Mouse (Mus musculus): ENCODE measurements around the gene Nol6. TPM values are rescaled to one million over a fixed set of nuclear protein-coding genes. Genes with fewer than 3 reads are reported as not detected.

Nol6 gene
- 10 to 100 TPM; 14.6 to 29.2 TPM for polyA plus RNA-seq (2017; shearing (Covaris generic))

DNA sequence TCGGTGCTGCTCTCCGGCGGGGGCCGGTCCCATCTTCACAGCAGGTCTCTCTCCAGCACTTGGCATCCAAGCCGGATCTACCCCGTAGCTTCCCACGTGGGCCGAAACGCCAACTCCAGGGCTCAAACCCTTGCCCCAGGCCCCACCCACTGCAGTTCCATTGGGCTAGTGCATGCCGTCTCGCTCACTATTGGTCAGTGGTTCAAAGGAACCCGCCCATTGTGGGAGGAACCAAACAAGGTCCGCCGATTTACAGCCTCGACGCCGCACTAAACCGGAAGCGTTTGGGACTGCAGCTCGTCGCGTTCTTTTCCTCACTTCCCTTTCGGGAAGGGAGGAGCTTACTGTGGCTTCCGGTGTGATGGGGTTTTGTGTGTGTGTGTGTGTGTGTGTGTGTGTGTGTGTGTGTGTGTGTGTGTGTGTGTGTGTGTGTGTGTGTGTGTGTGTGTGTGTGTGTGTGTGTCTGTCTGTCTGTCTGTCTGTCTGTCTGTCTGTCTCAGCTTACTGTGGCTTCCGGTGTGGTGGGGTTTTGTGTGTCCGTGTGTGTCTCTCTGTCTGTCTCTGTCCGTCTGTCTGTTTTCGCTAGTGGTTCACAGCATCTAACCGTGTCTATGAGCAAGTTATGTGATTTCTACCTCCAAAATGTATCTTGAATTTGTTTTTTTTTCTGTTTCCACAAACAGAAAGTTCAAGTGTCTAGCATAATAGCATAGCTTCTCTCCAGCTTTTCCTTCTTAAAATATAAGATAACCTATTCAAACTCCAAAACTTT is at the start of gene Nol6:
Gene Nol6 (minus strand): TSS at position 276 of the 772 bp plus-strand sequence.
- ATAC-seq, result peak; percentile 100

DNA sequence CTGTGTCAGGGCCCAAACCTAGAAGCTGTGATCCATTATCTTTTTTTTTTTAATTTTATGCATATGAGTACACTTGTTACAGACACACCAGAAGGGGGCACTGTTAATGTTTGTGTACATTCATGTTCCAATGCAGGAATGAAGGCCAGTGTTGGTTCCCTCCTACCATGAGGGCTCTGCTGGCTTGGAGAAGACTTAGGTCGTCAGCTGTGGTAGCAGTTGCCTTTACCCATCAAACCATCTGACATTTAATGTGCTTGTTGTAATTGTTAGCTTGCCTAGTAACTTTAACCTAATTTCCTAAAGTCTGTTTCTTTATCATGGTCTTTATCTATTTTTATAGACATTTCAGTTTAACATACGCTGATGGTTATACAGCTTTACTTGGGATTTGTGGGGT is 46.7 kb upstream of the Nol6 start:
- no peak for ATAC-seq

DNA sequence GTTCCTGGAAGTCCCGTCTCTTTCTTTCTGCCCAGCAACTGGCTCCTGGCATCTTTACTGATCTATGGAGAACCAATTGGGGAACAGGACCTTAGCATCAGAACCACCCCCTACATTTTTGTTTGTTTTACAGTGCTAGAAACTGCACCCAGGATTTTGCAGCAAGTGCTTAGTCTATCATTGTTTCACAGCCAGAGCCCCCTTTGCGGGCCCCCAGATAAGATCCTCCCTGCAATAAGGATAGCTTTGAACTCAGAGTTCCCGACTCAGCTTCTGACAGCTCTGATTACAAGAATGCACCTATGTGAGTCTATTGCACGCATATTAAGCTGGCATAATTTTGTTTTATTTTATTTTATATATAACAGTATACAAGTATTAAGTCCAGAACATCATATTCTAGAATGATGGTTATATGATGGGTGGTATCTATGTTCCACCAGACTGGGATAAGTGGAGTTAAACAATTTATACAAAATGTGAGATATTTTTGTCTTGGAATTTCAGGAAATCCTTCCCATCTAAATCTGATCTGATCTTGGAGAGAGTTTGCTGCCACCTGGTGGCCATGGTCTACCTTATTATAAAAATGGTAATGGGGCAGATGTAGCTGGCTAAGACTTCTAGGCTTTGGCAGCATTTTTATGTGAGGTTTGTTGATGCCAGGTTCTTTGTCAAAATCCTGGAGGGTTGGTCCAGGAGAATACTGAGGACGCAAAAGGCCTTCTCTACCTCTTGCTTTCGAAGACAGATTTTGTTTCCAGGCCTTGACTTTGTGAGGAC is 41.6 kb upstream of the Nol6 start:
- no peak for ATAC-seq

DNA sequence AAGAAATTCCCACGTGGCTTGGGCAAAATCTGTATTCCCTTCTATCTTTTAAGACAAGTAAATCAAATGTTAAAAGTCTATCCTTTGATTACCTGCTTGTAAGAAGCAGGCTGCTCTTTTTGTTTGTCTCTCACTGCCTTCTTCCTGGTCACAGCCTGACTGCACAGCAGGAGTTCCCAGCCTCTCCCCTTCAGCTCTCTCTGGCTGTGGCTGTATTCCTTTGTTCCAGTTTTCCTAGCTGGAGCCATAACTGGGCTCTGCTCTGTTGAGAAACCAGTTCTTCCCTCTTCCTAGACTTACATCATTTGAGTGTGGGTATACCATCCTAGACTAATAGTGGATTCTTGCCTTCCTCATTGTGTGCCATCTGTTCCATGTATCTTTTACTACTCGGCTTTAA is 40.7 kb upstream of the Nol6 start:
- no peak for ATAC-seq

DNA sequence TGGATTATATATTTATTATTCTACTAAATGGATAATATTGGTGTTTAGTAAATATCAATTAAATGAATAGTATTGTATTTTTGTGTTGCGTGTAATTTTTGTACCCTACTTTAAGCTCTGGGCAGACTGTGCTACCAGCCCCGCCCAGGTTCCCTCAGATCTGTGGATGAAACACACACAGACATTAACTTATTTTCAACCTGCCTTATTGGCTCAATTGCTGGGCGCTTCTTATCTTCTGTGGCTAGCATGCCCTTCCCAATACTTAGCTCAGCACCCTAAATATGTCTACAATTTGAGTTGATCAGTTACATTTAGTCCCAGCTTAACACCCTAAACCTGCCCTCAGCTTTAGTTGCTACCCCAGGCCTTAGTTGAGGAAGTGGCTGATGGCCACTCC is 37.0 kb upstream of the Nol6 start:
- no peak for ATAC-seq

DNA sequence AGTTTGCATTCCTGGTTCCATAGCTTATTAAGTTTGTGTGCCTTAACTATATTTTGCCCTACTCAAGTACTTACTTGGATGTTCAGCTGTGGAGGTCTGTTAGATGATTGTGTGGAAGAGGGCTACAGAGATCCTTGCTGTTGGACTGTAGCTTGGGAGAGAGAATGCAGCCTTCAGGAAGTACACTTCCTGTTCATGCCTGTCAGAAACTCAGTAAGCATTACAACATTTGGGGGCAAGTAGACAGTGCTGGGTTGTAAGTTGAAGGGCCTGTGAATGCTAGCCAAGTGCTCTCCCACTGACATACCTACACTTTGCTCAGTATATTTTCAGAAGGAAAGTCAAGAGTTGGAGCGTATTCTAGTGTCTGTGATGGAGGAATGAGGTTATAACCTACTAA is 34.0 kb upstream of the Nol6 start:
- ATAC-seq, result no peak

DNA sequence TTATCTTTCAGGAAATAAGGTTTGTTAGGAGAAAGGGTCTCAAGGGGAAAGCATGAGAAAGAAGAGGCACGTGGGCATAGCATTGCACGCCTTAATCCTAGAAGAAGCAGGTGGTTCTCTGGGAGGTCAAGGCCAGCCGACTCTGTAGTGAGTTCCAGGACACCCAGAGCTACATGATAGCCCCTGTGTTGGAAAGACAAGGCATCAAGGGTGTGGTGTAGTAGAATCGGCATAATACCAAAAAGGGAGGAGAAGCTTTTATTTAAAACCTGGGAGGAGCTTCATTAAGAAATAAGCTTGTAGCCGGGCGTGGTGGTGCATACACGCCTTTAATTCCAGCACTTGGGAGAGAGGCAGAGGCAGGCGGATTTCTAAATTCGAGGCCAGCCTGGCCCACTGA is 32.7 kb upstream of the Nol6 start:
- no peak for ATAC-seq

DNA sequence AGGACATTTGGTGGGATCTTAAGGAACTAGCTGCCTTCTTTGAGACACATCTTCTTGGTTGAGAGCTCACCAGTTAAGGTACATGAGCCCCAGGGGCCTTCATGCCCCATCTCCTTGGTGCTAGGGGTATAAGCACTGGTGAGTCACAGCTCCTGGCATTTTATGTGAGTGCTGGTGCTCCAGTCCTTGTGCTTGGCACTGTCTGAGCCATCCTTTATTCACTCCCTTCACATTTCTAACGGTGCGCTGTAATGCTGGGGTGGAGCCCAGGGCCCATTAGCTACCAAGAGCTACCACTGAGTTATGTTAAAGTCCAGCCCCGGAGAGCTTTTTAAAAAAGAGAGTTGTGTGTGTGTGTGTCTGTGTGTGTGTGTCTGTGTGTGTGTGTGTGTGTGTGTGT is 28.9 kb upstream of the Nol6 start:
- no peak for ATAC-seq

DNA sequence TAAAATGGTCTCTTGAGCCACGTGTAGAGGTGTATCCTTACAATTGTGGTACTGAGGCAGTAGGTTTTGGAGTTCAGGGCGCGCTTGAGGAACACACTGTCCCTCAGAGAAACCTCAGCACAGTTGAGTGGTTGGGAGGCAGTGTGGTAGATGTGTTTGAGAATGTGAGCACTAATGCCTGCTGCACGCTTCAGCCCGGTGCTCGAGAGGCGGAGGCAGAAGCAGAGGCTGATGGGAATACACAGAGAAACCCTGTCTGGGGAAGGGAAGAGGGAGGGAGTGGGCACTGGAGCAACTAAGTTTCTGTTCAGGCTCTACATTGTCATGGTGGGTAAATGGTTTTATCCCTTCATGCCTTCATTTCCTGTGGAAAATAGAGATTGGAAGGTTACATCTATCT is 26.9 kb upstream of the Nol6 start:
- ATAC-seq, result no peak

DNA sequence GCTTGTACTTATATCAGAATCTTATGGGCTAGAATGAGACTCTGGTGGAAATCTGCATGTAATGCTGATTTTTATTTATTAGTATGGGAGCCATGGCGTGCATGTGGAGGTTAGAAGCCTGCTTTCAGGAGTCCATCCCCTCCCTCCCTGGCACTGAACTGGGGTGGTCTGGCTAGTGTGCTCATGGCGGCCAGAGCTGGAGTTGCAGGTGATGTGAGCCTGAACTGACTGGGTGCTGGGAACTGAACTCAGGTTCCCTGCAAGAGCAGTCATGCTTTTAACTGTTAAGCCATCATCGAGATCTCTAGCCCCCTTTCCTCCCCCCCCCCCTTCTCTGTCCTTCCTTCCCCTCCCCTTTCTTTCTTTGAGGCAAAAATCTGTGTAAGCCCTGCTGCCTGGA is 25.6 kb upstream of the Nol6 start:
- no peak for ATAC-seq

DNA sequence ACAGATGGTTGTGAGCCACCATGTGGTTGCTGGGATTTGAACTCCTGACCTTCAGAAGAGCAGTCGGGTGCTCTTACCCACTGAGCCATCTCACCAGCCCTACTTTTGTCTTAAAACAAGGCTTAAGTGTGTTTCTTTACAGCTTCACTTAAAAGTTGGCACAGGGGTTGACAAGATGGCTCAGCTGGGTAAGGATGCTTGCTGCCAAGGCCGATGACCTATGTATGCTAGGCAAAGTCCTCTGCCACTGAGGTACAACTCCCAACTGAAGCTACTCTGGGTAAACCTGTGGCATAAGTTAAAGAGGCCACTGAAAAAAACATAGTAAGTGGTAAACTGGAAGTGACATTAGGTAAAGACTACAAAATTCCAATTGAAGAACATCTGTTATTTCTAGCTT is 18.3 kb upstream of the Nol6 start:
- no peak for ATAC-seq

DNA sequence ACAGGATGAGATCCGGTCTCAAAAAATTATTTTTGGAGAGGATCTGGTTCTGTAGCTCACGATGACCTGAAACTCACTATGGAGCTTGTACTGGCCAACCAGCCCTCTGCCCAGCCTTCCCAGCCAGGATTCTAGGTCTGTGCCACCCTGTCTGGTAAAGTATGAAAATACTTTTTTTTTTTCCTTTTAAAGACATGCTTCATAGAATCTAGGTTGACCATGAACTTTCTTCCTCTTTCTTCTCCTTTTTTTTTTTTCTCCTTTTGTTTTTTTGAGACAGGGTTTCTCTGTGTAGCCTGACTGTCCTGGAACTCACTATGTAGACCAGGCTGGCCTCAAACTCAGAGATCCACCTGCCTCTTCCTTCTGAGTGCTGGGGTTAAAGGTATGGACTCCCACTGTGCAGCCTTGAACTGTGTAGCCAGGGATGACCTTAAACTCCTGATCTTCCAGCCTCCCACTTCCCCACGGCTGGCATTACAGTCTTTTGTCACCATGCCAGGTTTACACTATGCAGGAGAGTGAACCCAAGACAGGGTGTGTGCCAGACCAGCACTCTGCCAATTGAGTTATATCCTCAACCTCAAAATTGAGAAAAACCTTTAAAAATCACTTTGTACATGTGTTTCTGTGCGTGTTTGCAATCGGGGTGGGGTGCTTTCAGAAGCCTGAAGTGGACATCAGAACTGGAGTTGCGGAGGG is 16.1 kb upstream of the Nol6 start:
- ATAC-seq, result no peak

DNA sequence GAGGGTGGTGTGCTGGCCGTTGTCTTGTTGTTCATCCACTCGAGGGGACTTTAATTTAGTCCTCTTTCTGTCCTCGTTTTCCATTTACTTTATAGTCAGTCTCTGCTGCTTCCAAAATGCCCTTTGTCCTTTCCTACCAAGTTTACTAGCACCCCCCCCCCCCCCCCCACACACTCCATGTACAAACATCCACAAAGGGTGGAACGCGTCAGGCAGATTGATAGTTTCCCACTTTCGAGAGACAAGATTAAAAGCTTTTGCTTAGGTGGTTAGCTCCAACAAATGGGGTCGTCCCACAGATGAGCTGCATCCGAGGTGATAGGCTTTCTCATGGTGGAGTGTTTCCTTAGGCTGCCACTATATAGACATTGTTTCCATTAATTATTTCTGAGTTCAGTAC is 12.6 kb upstream of the Nol6 start:
- ATAC-seq, result no peak

DNA sequence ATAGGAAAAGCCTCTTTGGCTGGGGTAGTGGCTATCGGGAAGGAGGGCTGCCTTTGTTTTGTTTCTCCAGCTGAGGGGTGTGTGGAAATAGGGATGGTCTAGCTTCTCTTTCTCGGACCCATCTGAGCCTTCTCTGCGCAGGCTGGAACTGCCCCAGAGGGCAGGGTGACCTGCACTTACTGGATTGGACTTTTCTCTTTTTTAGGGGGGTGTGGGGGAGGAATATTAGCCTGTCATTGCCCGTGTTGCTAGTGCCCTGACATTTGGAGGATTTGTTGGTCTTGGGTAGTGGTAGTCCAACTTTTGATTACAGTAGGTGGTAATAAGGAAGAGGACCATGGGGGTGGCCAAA is 12.2 kb upstream of the Nol6 start:
- ATAC-seq, result no peak

DNA sequence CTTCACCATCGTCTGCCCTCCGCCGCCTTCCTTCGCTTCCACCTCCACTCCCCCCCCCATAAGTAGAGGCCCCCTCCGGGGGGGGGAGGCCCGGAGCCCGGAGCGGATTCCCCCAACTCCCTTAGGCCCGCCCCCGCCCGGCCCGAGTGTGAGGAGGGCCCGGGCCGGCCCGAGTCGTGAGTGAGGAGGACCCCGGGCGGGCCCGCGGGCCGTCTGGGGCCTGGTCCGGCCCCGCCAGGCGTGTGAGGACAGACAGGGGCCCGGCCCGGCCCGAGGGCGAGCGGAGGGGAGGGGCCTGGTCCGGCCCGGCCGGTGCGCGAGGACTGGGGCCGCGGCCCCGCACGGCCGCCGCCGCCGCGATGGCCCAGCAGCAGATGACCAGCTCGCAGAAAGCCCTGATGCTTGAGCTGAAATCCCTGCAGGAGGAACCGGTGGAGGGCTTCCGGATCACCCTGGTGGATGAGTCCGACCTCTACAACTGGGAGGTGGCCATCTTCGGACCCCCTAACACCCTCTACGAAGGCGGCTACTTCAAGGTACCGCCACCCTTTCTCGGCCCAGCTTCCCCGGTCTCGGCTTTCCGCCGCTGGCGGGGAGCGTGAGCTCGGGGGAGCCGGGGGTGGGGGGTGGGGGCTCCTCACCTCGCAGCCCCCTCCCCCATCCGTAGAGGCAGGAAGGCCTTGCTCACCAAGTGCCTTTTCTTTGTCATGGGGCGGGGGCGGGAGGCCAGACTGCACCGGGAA is 11.6 kb upstream of the Nol6 start, which contains the start of gene Ube2r2:
Gene Ube2r2 (plus strand): TSS at position 33 of the 743 bp plus-strand sequence.
- peak; percentile 44 for ATAC-seq

DNA sequence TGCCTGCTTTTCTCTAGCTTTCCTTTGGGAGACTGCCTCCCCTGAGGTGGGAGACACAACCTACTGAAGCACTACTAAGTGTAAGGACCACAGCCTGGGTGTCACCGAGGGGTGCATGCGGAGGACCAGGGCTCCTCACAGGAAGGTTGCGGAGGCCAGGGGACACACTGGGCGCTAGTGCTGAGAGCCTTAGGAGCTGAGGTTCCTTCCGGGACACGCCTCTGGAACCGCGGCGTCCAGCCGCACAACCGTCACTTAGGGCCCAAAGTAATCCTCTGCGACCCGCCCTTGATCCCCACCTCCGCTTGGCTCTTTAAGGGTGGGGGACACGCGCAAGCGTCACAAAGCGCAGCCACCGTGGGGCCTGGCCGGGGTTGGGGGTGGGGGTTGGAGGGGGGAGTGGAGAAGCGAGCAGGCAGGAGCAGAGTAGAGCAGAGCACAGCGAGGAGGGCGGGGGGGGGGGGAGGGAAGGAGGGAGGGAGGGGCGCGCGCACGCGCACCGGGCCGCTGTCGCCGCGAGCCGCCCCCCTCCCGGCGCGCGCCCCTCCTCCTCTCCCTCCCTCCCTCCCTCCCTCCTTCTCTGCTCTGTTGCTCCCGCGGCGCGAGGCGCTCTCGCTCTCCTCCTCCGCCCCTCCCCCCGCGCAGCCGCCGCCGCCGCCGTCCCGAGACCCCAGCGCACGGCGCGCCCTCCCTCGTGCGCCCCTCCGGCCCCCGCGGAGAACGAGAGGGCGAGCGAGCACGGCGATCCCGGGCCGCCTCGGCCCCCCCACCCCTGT is 10.9 kb upstream of the Nol6 start:
- peak; percentile 62 for ATAC-seq

DNA sequence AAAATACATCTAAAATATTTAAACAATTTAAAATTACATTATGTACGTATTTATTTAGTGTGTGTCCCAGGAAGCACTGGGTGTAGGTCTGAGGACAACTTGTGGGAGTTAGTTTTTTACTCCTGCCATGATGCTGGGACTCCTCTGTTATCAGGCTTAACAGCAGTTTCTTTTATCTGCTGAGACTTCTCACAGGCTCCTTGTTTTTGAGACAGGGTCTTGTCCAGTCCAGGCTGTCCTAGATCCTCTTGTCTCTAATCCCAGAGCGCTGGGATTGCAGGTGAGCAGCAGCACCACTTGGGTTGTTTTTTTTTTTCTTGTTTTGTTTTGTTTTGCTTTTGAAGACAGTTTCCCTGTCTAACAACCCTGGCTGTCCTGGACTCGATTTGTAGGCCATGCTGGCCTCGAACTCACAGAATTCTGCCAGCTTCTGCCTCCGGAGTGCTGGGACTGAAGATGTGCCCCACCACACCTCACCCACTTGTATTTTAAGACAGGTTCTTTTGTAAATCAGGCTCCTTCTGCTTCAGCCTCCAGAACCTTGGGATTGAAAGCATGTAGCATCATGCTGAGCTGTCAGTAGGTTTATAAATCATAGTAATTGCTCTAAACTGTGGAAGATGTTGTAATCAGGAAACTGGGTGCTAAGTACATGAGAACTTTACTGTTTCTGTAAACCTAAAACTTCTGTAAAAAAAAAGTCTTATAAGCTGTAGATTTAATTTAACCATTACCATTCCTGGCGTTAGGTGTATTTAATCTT is 9.5 kb upstream of the Nol6 start:
- no peak for ATAC-seq

DNA sequence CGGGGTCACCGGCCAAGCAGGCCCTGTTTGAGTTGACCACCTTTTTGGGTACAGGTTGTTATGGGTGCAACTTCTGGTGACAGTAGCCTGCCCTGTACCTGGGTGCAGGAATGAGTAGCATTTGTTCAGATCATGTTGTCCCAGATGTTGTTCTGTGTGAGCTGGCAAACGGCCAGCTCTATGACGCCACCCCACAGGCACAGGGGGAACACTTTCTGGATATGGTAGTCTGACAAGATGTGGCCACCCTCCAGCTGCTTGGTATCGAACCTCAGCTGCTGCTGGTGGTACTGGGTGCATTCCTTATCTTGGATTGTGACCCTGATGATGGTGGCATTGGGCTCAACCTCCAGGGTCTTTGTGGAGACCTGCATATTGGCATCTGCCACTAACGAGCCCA is 8.2 kb upstream of the Nol6 start:
- no peak for ATAC-seq

DNA sequence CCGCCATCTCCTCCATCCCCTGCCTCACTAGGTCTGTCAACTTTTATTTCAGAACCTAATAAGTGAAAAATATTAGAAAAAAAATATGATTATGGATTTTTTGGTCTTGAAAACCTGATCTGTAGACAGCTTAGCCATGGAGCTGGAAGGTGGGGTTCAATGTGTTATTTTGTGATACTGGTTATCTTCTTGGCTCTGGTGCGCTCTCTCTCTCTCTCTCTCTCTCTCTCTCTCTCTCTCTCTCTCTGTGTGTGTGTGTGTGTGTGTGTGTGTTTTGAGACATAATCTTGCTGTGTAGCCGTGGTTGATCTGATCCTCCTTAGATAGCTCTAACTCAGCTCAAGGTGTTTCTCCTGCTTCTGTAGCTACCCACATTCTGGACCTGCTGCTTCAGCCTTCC is 5.6 kb upstream of the Nol6 start:
- no peak for ATAC-seq

DNA sequence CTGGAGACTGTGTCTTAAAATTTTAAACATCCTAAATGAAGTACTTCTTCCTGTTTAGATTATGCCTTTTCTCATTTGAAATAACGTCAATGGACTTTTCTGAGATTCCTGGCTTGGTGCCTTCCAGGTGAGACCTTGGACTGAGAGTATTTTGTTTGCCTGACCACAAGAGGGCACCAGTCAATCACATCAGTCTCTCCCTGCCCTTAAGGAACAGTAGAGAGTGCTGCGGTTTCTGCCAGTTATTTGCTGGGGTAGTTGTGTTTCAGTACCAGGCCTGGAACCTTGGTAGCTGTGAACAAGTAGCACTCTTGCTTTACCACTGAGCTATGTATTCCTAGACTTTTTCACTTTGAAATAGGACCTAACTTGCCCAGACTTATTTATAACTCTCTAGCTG is 5.2 kb upstream of the Nol6 start:
- peak; percentile 88 for ATAC-seq

DNA sequence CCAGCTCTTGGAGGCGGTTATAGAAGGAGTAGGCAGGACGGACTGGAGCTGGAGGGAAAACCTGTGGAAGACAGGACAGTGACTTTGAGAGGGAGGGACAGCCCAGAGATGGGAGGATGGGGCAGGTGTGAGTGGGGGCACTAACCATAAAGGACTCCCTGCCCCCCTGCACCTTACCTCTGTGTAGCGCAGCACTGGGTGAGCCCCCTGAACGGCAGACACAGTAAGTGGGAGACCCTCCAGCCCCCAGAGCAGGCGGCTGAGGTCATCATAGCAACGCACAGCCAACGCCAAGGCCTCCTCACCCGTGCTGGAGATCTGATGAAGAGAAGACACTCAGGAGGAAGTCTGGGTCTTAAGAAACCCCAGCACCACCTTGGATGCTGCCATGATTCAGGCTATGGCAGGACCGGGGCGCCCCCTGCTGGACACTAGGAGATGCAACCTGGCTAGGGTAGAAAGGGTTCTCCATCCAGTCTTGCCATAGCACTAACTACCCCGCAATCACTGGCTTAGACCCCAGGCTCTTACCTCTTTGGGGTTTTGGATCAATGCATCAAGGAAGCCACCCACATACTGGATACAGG is 5.5 kb downstream of the Nol6 start:
- ATAC-seq, result peak; percentile 60

Data from CD4-positive, CD25-positive, alpha-beta regulatory T cell, adult 4 months (primary cell).